Mouse (Mus musculus): ENCODE measurements around the gene Mtmr10. TPM values are rescaled to one million over a fixed set of nuclear protein-coding genes. Genes with fewer than 3 reads are reported as not detected.
A peak's percentile ranks its signal among the peaks of the same experiment; 100 is the strongest.

The Mtmr10 gene
- polyA plus RNA-seq, 1 experiment from 2014 or later, result 5.8 TPM

- ATAC-seq, result peak; percentile 66
- H3K9ac ChIP-seq (ENCODE audit: low read depth, low read length), result no peak overlapping the region
- H3K27me3 ChIP-seq (replicated peaks; ENCODE audit: control insufficient read depth, insufficient read depth, low read length), result no peaks in the 10 kb centered on the region
- WGBS, result 30% methylated on average over 1 of the region's 1 CpGs
- no peak overlapping the region for H3K4me3 ChIP-seq (ENCODE audit: low read length)
- no peaks in the 10 kb centered on the region for H3K4me1 ChIP-seq (ENCODE audit: control insufficient read depth, insufficient read depth, low read length)
- no peak overlapping the region for H3K27ac ChIP-seq (ENCODE audit: low read length)
- no peaks in the 10 kb centered on the region for H3K9me3 ChIP-seq (ENCODE audit: control insufficient read depth, low read length)
- 0 out of 2 replicates have a peak, but pooled peaks cover 3% of the 10 kb centered on the region for H3K36me3 ChIP-seq (ENCODE audit: control insufficient read depth, insufficient read depth, low read length)
- H3K4me2 ChIP-seq (ENCODE audit: low read depth, low read length), result no peak overlapping the region
Measured at GRCm38 (mm10) chr7:64326892-64327291, 39.4 kb downstream of the Mtmr10 start.

- no peak for ATAC-seq
- no peaks in the 10 kb centered on the region for H3K4me1 ChIP-seq (ENCODE audit: control insufficient read depth, insufficient read depth, low read length)
- H3K9ac ChIP-seq (ENCODE audit: low read depth, low read length), result no peak overlapping the region
- no peak overlapping the region for H3K4me2 ChIP-seq (ENCODE audit: low read depth, low read length)
- H3K4me3 ChIP-seq (ENCODE audit: low read length), result no peak overlapping the region
- no peaks in the 10 kb centered on the region for H3K27me3 ChIP-seq (replicated peaks; ENCODE audit: control insufficient read depth, insufficient read depth, low read length)
- H3K9me3 ChIP-seq (ENCODE audit: control insufficient read depth, low read length), result no peaks in the 10 kb centered on the region
- 88% methylated on average over 4 of the region's 4 CpGs for WGBS
- H3K27ac ChIP-seq (ENCODE audit: low read length), result no peak overlapping the region
- 0 out of 2 replicates have a peak, but pooled peaks cover 3% of the 10 kb centered on the region for H3K36me3 ChIP-seq (ENCODE audit: control insufficient read depth, insufficient read depth, low read length)
Measured at GRCm38 (mm10) chr7:64327486-64327885, 40.0 kb downstream of the Mtmr10 start.

- H3K36me3 ChIP-seq (ENCODE audit: control insufficient read depth, insufficient read depth, low read length), result 0 out of 2 replicates have a peak, but pooled peaks cover 8% of the 10 kb centered on the region
- no peaks in the 10 kb centered on the region for H3K4me1 ChIP-seq (ENCODE audit: control insufficient read depth, insufficient read depth, low read length)
- H3K9ac ChIP-seq (ENCODE audit: low read depth, low read length), result no peak overlapping the region
- H3K27me3 ChIP-seq (replicated peaks; ENCODE audit: control insufficient read depth, insufficient read depth, low read length), result no peaks in the 10 kb centered on the region
- H3K27ac ChIP-seq (ENCODE audit: low read length), result no peak overlapping the region
- ATAC-seq, result no peak
- no peak overlapping the region for H3K4me2 ChIP-seq (ENCODE audit: low read depth, low read length)
- WGBS, result 88% methylated on average over 3 of the region's 3 CpGs
- H3K9me3 ChIP-seq (ENCODE audit: control insufficient read depth, low read length), result no peaks in the 10 kb centered on the region
- no peak overlapping the region for H3K4me3 ChIP-seq (ENCODE audit: low read length)
Measured at GRCm38 (mm10) chr7:64331309-64331708, 43.9 kb downstream of the Mtmr10 start.

GRCm38 (mm10) chr7:64332686-64333085 lies 45.2 kb downstream of the Mtmr10 start:
- no peak overlapping the region for H3K4me2 ChIP-seq (ENCODE audit: low read depth, low read length)
- no peak overlapping the region for H3K4me3 ChIP-seq (ENCODE audit: low read length)
- H3K36me3 ChIP-seq (ENCODE audit: control insufficient read depth, insufficient read depth, low read length), result peaks cover 13% of the 10 kb centered on the region; the same call in 1 of the 2 replicates
- ATAC-seq, result no peak
- no peaks in the 10 kb centered on the region for H3K4me1 ChIP-seq (ENCODE audit: control insufficient read depth, insufficient read depth, low read length)
- H3K27me3 ChIP-seq (replicated peaks; ENCODE audit: control insufficient read depth, insufficient read depth, low read length), result no peaks in the 10 kb centered on the region
- no peaks in the 10 kb centered on the region for H3K9me3 ChIP-seq (ENCODE audit: control insufficient read depth, low read length)
- H3K9ac ChIP-seq (ENCODE audit: low read depth, low read length), result no peak overlapping the region
- H3K27ac ChIP-seq (ENCODE audit: low read length), result no peak overlapping the region
- 86% methylated on average over 1 of the region's 1 CpGs for WGBS

- Histone ChIP-seq H3K9me3 (ENCODE audit: control insufficient read depth, low read length) (no peaks in the 10 kb centered on the region), H3K27me3 (replicated peaks; ENCODE audit: control insufficient read depth, insufficient read depth, low read length) (no peaks in the 10 kb centered on the region), H3K4me3 (ENCODE audit: low read length) (no peak overlapping the region), H3K9ac (ENCODE audit: low read depth, low read length) (no peak overlapping the region), H3K36me3 (ENCODE audit: control insufficient read depth, insufficient read depth, low read length) (no peaks in the 10 kb centered on the region), H3K27ac (ENCODE audit: low read length) (no peak overlapping the region), H3K4me2 (ENCODE audit: low read depth, low read length) (no peak overlapping the region), H3K4me1 (ENCODE audit: control insufficient read depth, insufficient read depth, low read length) (no peaks in the 10 kb centered on the region)
- WGBS, result 91% methylated on average over 1 of the region's 1 CpGs
- no peak for ATAC-seq
Measured at GRCm38 (mm10) chr7:64347813-64348212, 60.4 kb downstream of the Mtmr10 start.

GRCm38 (mm10) chr7:64349147-64349861 lies 61.9 kb downstream of the Mtmr10 start:
- no peak overlapping the region for H3K27ac ChIP-seq (ENCODE audit: low read length)
- H3K4me2 ChIP-seq (ENCODE audit: low read depth, low read length), result no peak overlapping the region
- WGBS, result 80% methylated on average over 15 of the region's 15 CpGs
- H3K36me3 ChIP-seq (ENCODE audit: control insufficient read depth, insufficient read depth, low read length), result 0 out of 2 replicates have a peak, but pooled peaks cover 7% of the 10 kb centered on the region
- H3K27me3 ChIP-seq (replicated peaks; ENCODE audit: control insufficient read depth, insufficient read depth, low read length), result no peaks in the 10 kb centered on the region
- no peak for ATAC-seq
- no peak overlapping the region for H3K9ac ChIP-seq (ENCODE audit: low read depth, low read length)
- H3K4me1 ChIP-seq (ENCODE audit: control insufficient read depth, insufficient read depth, low read length), result no peaks in the 10 kb centered on the region
- H3K4me3 ChIP-seq (ENCODE audit: low read length), result no peak overlapping the region
- H3K9me3 ChIP-seq (ENCODE audit: control insufficient read depth, low read length), result no peaks in the 10 kb centered on the region

GRCm38 (mm10) chr7:64351087-64351486 lies 63.6 kb downstream of the Mtmr10 start:
- Histone ChIP-seq H3K36me3 (ENCODE audit: control insufficient read depth, insufficient read depth, low read length) (0 out of 2 replicates have a peak, but pooled peaks cover 7% of the 10 kb centered on the region), H3K27me3 (replicated peaks; ENCODE audit: control insufficient read depth, insufficient read depth, low read length) (no peaks in the 10 kb centered on the region), H3K27ac (ENCODE audit: low read length) (no peak overlapping the region), H3K4me3 (ENCODE audit: low read length) (no peak overlapping the region), H3K9me3 (ENCODE audit: control insufficient read depth, low read length) (no peaks in the 10 kb centered on the region), H3K9ac (ENCODE audit: low read depth, low read length) (no peak overlapping the region), H3K4me2 (ENCODE audit: low read depth, low read length) (no peak overlapping the region), H3K4me1 (ENCODE audit: control insufficient read depth, insufficient read depth, low read length) (no peaks in the 10 kb centered on the region)
- no peak for ATAC-seq
- 82% methylated on average over 4 of the region's 4 CpGs for WGBS

GRCm38 (mm10) chr7:64354206-64354605 lies 66.8 kb downstream of the Mtmr10 start:
- Histone ChIP-seq H3K9me3 (ENCODE audit: control insufficient read depth, low read length) (no peaks in the 10 kb centered on the region), H3K4me1 (ENCODE audit: control insufficient read depth, insufficient read depth, low read length) (no peaks in the 10 kb centered on the region), H3K4me2 (ENCODE audit: low read depth, low read length) (no peak overlapping the region), H3K36me3 (ENCODE audit: control insufficient read depth, insufficient read depth, low read length) (peaks cover 11% of the 10 kb centered on the region; the same call in 1 of the 2 replicates), H3K27ac (ENCODE audit: low read length) (no peak overlapping the region), H3K4me3 (ENCODE audit: low read length) (no peak overlapping the region), H3K27me3 (replicated peaks; ENCODE audit: control insufficient read depth, insufficient read depth, low read length) (no peaks in the 10 kb centered on the region), H3K9ac (ENCODE audit: low read depth, low read length) (no peak overlapping the region)
- ATAC-seq, result no peak
- 69% methylated on average over 14 of the region's 14 CpGs for WGBS

GRCm38 (mm10) chr7:64356661-64357060 lies 69.2 kb downstream of the Mtmr10 start:
- 0 out of 2 replicates have a peak, but pooled peaks cover 8% of the 10 kb centered on the region for H3K4me1 ChIP-seq (ENCODE audit: control insufficient read depth, insufficient read depth, low read length)
- no peak overlapping the region for H3K4me2 ChIP-seq (ENCODE audit: low read depth, low read length)
- WGBS, result 85% methylated on average over 5 of the region's 5 CpGs
- no peaks in the 10 kb centered on the region for H3K27me3 ChIP-seq (replicated peaks; ENCODE audit: control insufficient read depth, insufficient read depth, low read length)
- no peak for ATAC-seq
- no peaks in the 10 kb centered on the region for H3K9me3 ChIP-seq (ENCODE audit: control insufficient read depth, low read length)
- H3K27ac ChIP-seq (ENCODE audit: low read length), result no peak overlapping the region
- no peak overlapping the region for H3K9ac ChIP-seq (ENCODE audit: low read depth, low read length)
- H3K36me3 ChIP-seq (ENCODE audit: control insufficient read depth, insufficient read depth, low read length), result peaks cover 14% of the 10 kb centered on the region; the same call in 1 of the 2 replicates
- no peak overlapping the region for H3K4me3 ChIP-seq (ENCODE audit: low read length)

All from intestine, embryonic 16.5 days (tissue).